Mouse (Mus musculus) E14TG2a.4 (cell line): ENCODE measurements around the gene Amh.
A peak's percentile ranks its signal among the peaks of the same experiment; 100 is the strongest.

ENCODE experiments used
- H3K27me3 ChIP-seq: 2 replicates; pipeline ENCODE4 v1.6.1; 2014; ENCODE audit warnings: low read length, control low read depth; ENCODE audit not compliant: insufficient read depth
- H3K36me3 ChIP-seq: 2 replicates; pipeline ENCODE4 v1.6.1; 2014; ENCODE audit warnings: low read length, control low read depth; ENCODE audit not compliant: insufficient read depth
- H3K4me1 ChIP-seq: replicated peaks from 2 replicates; pipeline ENCODE4 v1.6.1; 2014; ENCODE audit warnings: low read depth, low read length, control low read depth
- H3K4me3 ChIP-seq: replicated peaks from 2 replicates; pipeline ENCODE4 v1.5.1; 2014; ENCODE audit warnings: mild to moderate bottlenecking, low read length
- H3K9me3 ChIP-seq: 2 replicates; pipeline ENCODE4 v1.6.1; 2014; ENCODE audit warnings: low read length, control low read depth
- CTCF ChIP-seq: conservative IDR thresholded peaks from 2 replicates; pipeline ENCODE4 v1.5.1; 2014; ENCODE audit warnings: low read length
- NANOG ChIP-seq: IDR thresholded peaks from 2 replicates; pipeline ENCODE4 v1.6.1; 2014; ENCODE audit warnings: borderline replicate concordance, low read length, mixed read lengths
- POU5F1 ChIP-seq: IDR thresholded peaks from 2 replicates; pipeline ENCODE4 v1.6.1; 2014; ENCODE audit warnings: low read length, borderline replicate concordance

Amh gene

GRCm38 (mm10) chr10:80792175-80793032, 12.6 kb upstream of the Amh start:
- H3K4me3 ChIP-seq, result peak overlapping the region; percentile 66
- H3K36me3 ChIP-seq, result peaks cover 92% of the 10 kb centered on the region
- TF ChIP-seq POU5F1 (no peak), CTCF (no peak), NANOG (no peak)
- H3K27me3 ChIP-seq, result no peaks in the 10 kb centered on the region
- no peaks in the 10 kb centered on the region for H3K9me3 ChIP-seq
- H3K4me1 ChIP-seq, result peaks cover 76% of the 10 kb centered on the region

GRCm38 (mm10) chr10:80793033-80793784, 11.8 kb upstream of the Amh start:
- H3K9me3 ChIP-seq, result no peaks in the 10 kb centered on the region

GRCm38 (mm10) chr10:80793803-80794202, 11.2 kb upstream of the Amh start:
- no peaks in the 10 kb centered on the region for H3K9me3 ChIP-seq
- H3K4me1 ChIP-seq, result peaks cover 73% of the 10 kb centered on the region
- TF ChIP-seq POU5F1 (no peak), CTCF (no peak), NANOG (no peak)
- H3K4me3 ChIP-seq, result no peak overlapping the region
- no peaks in the 10 kb centered on the region for H3K27me3 ChIP-seq
- peaks cover 78% of the 10 kb centered on the region for H3K36me3 ChIP-seq

More at GRCm38 (mm10) chr10:80793033-80793784, 11.8 kb upstream of the Amh start:
- TF ChIP-seq NANOG (no peak), CTCF (no peak), POU5F1 (no peak)
- Histone ChIP-seq H3K27me3 (no peaks in the 10 kb centered on the region), H3K36me3 (peaks cover 84% of the 10 kb centered on the region), H3K4me3 (no peak overlapping the region), H3K4me1 (peaks cover 73% of the 10 kb centered on the region)

- peaks cover 71% of the 10 kb centered on the region for H3K36me3 ChIP-seq
- H3K4me1 ChIP-seq, result peaks cover 78% of the 10 kb centered on the region
- H3K27me3 ChIP-seq, result no peaks in the 10 kb centered on the region
- H3K4me3 ChIP-seq, result no peak overlapping the region
- H3K9me3 ChIP-seq, result no peaks in the 10 kb centered on the region
- TF ChIP-seq NANOG, result no peak
- no peak for TF ChIP-seq CTCF
- no peak for TF ChIP-seq POU5F1
These were observed 10.3 kb upstream of the Amh start for GRCm38 (mm10) chr10:80794750-80795149.

- Histone ChIP-seq H3K4me3 (peak overlapping the region; percentile 90), H3K27me3 (no peaks in the 10 kb centered on the region), H3K9me3 (no peaks in the 10 kb centered on the region), H3K4me1 (peaks cover 80% of the 10 kb centered on the region), H3K36me3 (peaks cover 71% of the 10 kb centered on the region)
- TF ChIP-seq NANOG (no peak), CTCF (no peak), POU5F1 (no peak)
These were observed 8.7 kb upstream of the Amh start for GRCm38 (mm10) chr10:80796307-80796848.

- Histone ChIP-seq H3K4me1 (peaks cover 82% of the 10 kb centered on the region), H3K9me3 (no peaks in the 10 kb centered on the region), H3K4me3 (peak overlapping the region; percentile 90), H3K27me3 (no peaks in the 10 kb centered on the region), H3K36me3 (peaks cover 79% of the 10 kb centered on the region)
- no peak for TF ChIP-seq POU5F1
- no peak for TF ChIP-seq NANOG
- TF ChIP-seq CTCF, result no peak
These were observed 7.6 kb upstream of the Amh start for GRCm38 (mm10) chr10:80797186-80798149.

- TF ChIP-seq CTCF (no peak), POU5F1 (no peak), NANOG (no peak)
- Histone ChIP-seq H3K9me3 (no peaks in the 10 kb centered on the region), H3K36me3 (peaks cover 79% of the 10 kb centered on the region), H3K4me3 (peak within 1 kb of the TSS; percentile 90), H3K27me3 (no peaks in the 10 kb centered on the region), H3K4me1 (peaks cover 83% of the 10 kb centered on the region)
These were observed 6.7 kb upstream of the Amh start, which contains the start of the genes Sf3a2 and Plekhj1 for GRCm38 (mm10) chr10:80798150-80799006. TSS of gene Sf3a2 (plus strand) at chr10:80798198. TSS of gene Plekhj1 (minus strand) at chr10:80798626.
